Mouse (Mus musculus): ENCODE data around the gene Cwc15. TPM values are rescaled to one million over a fixed set of nuclear protein-coding genes. Genes with fewer than 3 reads are reported as not detected.

Gene Cwc15
- polyA plus RNA-seq, 1 experiment from 2014 or later, result 233 TPM

GRCm38 (mm10) chr9:14512633-14513445, 12.4 kb downstream of the Cwc15 start:
- H3K4me1 ChIP-seq (ENCODE audit: control insufficient read depth, insufficient read depth, low read length), result no peaks in the 10 kb centered on the region
- 74% methylated on average over 9 of the region's 9 CpGs for WGBS
- H3K36me3 ChIP-seq (replicated peaks; ENCODE audit: control insufficient read depth, insufficient read depth, low read depth, low read length), result peaks cover 3% of the 10 kb centered on the region; the same call in 1 of the 2 replicates

DNA sequence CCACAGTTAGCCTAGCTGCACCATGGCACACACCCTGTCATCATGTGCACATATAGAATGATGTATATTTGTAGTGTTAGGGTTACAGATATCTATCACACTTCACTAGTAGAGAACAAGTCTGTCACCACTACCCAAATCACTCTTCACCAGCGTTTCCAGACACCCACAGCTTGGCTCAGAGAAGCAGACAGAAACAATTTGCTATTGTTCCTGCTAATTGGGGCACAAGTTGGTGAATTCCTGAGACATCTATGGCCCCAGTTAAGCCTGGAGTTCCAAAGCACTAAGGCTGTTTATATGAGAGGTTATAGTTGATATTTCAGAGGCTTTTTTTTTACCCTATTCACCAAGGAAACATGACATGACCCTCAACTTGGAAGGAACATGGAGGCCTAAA, 16.9 kb downstream of the Cwc15 start:
- DNase-seq (ENCODE audit: low spot score), result no peak
- no peak overlapping the region for H3K4me2 ChIP-seq (ENCODE audit: low read depth, low read length)
- WGBS, result 47% methylated on average over 1 of the region's 1 CpGs
- no peak overlapping the region for H3K27ac ChIP-seq (replicated peaks; ENCODE audit: low read depth, low read length)
- no peaks in the 10 kb centered on the region for H3K9me3 ChIP-seq (replicated peaks; ENCODE audit: control insufficient read depth, low read length)
- H3K9ac ChIP-seq (replicated peaks; ENCODE audit: low read length), result no peak overlapping the region
- H3K36me3 ChIP-seq (replicated peaks; ENCODE audit: control insufficient read depth, insufficient read depth, low read depth, low read length), result no peaks in the 10 kb centered on the region
- no peak for ATAC-seq (replicated peaks; ENCODE audit: insufficient number of reproducible peaks, low FRiP score, low TSS enrichment, low read depth)
- no peaks in the 10 kb centered on the region for H3K27me3 ChIP-seq (ENCODE audit: control insufficient read depth, insufficient read depth, low read length)
- no peak overlapping the region for H3K4me3 ChIP-seq (ENCODE audit: low read depth, low read length)
- no peaks in the 10 kb centered on the region for H3K4me1 ChIP-seq (ENCODE audit: control insufficient read depth, insufficient read depth, low read length)

More at GRCm38 (mm10) chr9:14512633-14513445, 12.4 kb downstream of the Cwc15 start:
- Histone ChIP-seq H3K4me2 (ENCODE audit: low read depth, low read length) (no peak overlapping the region), H3K9me3 (replicated peaks; ENCODE audit: control insufficient read depth, low read length) (no peaks in the 10 kb centered on the region), H3K27ac (replicated peaks; ENCODE audit: low read depth, low read length) (no peak overlapping the region), H3K4me3 (ENCODE audit: low read depth, low read length) (no peak overlapping the region), H3K27me3 (ENCODE audit: control insufficient read depth, insufficient read depth, low read length) (no peaks in the 10 kb centered on the region), H3K9ac (replicated peaks; ENCODE audit: low read length) (no peak overlapping the region)
- DNase-seq (ENCODE audit: low spot score) (peak; percentile 74), ATAC-seq (replicated peaks; ENCODE audit: insufficient number of reproducible peaks, low FRiP score, low TSS enrichment, low read depth) (peak; percentile 72)

DNA sequence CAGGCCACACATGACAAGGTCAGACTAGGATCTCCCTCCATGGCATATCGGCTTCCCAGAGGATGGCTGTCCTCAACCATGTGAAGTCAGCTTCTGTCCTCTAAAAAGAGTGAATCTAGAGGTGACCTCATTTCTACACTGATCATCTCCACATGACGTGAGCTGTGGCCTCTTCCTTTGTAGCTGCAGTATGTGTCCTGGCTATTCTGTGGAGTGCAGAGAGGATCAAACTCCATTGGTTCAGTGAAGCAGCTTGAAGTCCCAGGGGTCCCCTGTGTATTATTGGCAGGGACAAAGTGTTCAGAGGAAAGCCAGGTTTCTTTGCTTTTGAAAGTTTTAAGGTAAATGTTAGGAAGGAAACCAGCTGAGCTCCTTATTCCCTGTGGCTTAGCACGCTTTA, 17.7 kb downstream of the Cwc15 start:
- no peaks in the 10 kb centered on the region for H3K9me3 ChIP-seq (replicated peaks; ENCODE audit: control insufficient read depth, low read length)
- ATAC-seq (replicated peaks; ENCODE audit: insufficient number of reproducible peaks, low FRiP score, low TSS enrichment, low read depth) (no peak), DNase-seq (ENCODE audit: low spot score) (no peak)
- H3K4me1 ChIP-seq (ENCODE audit: control insufficient read depth, insufficient read depth, low read length), result no peaks in the 10 kb centered on the region
- H3K36me3 ChIP-seq (replicated peaks; ENCODE audit: control insufficient read depth, insufficient read depth, low read depth, low read length), result no peaks in the 10 kb centered on the region
- 72% methylated on average over 3 of the region's 3 CpGs for WGBS
- no peak overlapping the region for H3K4me2 ChIP-seq (ENCODE audit: low read depth, low read length)
- H3K4me3 ChIP-seq (ENCODE audit: low read depth, low read length), result no peak overlapping the region
- H3K27ac ChIP-seq (replicated peaks; ENCODE audit: low read depth, low read length), result no peak overlapping the region
- H3K9ac ChIP-seq (replicated peaks; ENCODE audit: low read length), result no peak overlapping the region
- no peaks in the 10 kb centered on the region for H3K27me3 ChIP-seq (ENCODE audit: control insufficient read depth, insufficient read depth, low read length)

DNA sequence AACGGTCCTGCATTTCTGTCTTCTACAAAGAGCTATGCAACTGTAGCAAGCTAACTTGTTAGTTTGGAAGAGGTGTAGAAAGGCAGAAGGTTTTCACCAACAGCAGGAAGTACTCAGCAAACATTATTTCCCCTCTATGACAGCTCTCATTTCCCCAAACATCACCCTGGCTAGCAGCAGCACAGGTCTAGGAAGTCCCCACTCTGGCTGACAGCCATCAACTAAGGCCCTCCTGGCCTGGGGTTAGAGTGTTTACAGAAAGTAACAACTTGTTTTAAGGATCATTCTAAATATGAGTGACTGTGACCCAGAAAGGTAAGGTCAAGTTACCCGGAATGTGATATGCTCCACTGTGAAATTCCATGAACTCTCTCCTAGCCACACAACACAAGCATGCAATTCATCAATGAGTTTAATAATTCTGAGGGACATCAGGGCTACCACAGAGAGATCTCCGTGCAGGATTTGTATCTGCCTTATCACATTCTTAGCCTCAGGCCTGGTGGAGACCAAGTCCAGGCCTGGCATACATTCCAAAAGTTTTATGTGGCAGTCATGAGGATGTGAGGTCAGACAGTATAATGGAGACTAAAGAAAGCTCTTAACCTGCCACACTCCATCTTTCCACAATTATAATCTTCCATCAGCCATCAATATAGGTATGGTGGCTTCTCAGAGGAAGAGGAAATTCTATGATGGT, 20.7 kb downstream of the Cwc15 start:
- Histone ChIP-seq H3K27ac (replicated peaks; ENCODE audit: low read depth, low read length) (no peak overlapping the region), H3K4me1 (ENCODE audit: control insufficient read depth, insufficient read depth, low read length) (no peaks in the 10 kb centered on the region), H3K9ac (replicated peaks; ENCODE audit: low read length) (no peak overlapping the region), H3K4me3 (ENCODE audit: low read depth, low read length) (no peak overlapping the region), H3K27me3 (ENCODE audit: control insufficient read depth, insufficient read depth, low read length) (no peaks in the 10 kb centered on the region), H3K4me2 (ENCODE audit: low read depth, low read length) (no peak overlapping the region), H3K9me3 (replicated peaks; ENCODE audit: control insufficient read depth, low read length) (no peaks in the 10 kb centered on the region), H3K36me3 (replicated peaks; ENCODE audit: control insufficient read depth, insufficient read depth, low read depth, low read length) (no peaks in the 10 kb centered on the region)
- ATAC-seq (replicated peaks; ENCODE audit: insufficient number of reproducible peaks, low FRiP score, low TSS enrichment, low read depth) (no peak), DNase-seq (ENCODE audit: low spot score) (peak; percentile 25)
- 34% methylated on average over 3 of the region's 3 CpGs for WGBS

- no peaks in the 10 kb centered on the region for H3K4me1 ChIP-seq (ENCODE audit: control insufficient read depth, insufficient read depth, low read length)
- no peaks in the 10 kb centered on the region for H3K9me3 ChIP-seq (replicated peaks; ENCODE audit: control insufficient read depth, low read length)
- no peak overlapping the region for H3K9ac ChIP-seq (replicated peaks; ENCODE audit: low read length)
- H3K27ac ChIP-seq (replicated peaks; ENCODE audit: low read depth, low read length), result no peak overlapping the region
- DNase-seq (ENCODE audit: low spot score) (no peak), ATAC-seq (replicated peaks; ENCODE audit: insufficient number of reproducible peaks, low FRiP score, low TSS enrichment, low read depth) (no peak)
- H3K27me3 ChIP-seq (ENCODE audit: control insufficient read depth, insufficient read depth, low read length), result no peaks in the 10 kb centered on the region
- WGBS, result 43% methylated on average over 2 of the region's 2 CpGs
- H3K36me3 ChIP-seq (replicated peaks; ENCODE audit: control insufficient read depth, insufficient read depth, low read depth, low read length), result no peaks in the 10 kb centered on the region
- H3K4me2 ChIP-seq (ENCODE audit: low read depth, low read length), result no peak overlapping the region
- no peak overlapping the region for H3K4me3 ChIP-seq (ENCODE audit: low read depth, low read length)
Measured at GRCm38 (mm10) chr9:14521695-14522094, 21.3 kb downstream of the Cwc15 start.

DNA sequence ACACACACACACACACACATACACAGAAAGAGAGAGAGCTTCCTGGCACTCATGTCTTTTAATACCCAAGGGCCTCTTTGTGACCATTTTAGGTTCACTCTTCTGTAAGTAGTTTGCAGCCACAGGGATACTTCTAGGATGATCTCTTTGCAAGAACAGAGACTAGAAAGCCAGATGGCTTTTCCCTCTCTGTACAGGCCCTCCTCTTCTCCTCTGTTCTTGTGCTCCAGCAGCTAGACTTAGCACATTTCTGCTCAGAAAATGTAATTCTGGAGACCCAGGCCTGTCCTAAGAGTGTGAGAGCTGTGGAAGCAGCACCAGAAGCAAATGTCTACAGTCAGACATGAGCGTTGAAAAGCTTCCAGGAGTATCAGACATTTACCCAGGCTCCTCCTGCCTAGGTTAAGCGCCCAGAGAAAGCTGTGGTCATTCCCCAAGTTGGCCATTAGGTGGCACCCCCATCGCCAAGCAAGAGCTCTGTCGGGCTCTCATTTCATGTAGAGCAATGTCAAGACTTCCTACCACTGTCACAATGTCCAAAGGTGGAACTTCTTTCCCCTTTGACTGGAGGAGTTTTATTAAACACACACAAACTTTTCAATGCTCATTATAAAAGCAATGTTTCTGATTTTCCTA, 23.1 kb downstream of the Cwc15 start:
- WGBS, result 14% methylated on average over 4 of the region's 4 CpGs
- no peaks in the 10 kb centered on the region for H3K4me1 ChIP-seq (ENCODE audit: control insufficient read depth, insufficient read depth, low read length)
- H3K36me3 ChIP-seq (replicated peaks; ENCODE audit: control insufficient read depth, insufficient read depth, low read depth, low read length), result no peaks in the 10 kb centered on the region
- no peaks in the 10 kb centered on the region for H3K9me3 ChIP-seq (replicated peaks; ENCODE audit: control insufficient read depth, low read length)
- ATAC-seq (replicated peaks; ENCODE audit: insufficient number of reproducible peaks, low FRiP score, low TSS enrichment, low read depth) (no peak), DNase-seq (ENCODE audit: low spot score) (peak; percentile 81)
- no peak overlapping the region for H3K4me3 ChIP-seq (ENCODE audit: low read depth, low read length)
- no peaks in the 10 kb centered on the region for H3K27me3 ChIP-seq (ENCODE audit: control insufficient read depth, insufficient read depth, low read length)
- no peak overlapping the region for H3K27ac ChIP-seq (replicated peaks; ENCODE audit: low read depth, low read length)
- H3K9ac ChIP-seq (replicated peaks; ENCODE audit: low read length), result no peak overlapping the region
- H3K4me2 ChIP-seq (ENCODE audit: low read depth, low read length), result no peak overlapping the region

GRCm38 (mm10) chr9:14530004-14530403, 29.6 kb downstream of the Cwc15 start:
- WGBS, result 74% methylated on average over 5 of the region's 5 CpGs
- Histone ChIP-seq H3K4me1 (ENCODE audit: control insufficient read depth, insufficient read depth, low read length) (no peaks in the 10 kb centered on the region), H3K36me3 (replicated peaks; ENCODE audit: control insufficient read depth, insufficient read depth, low read depth, low read length) (no peaks in the 10 kb centered on the region), H3K27ac (replicated peaks; ENCODE audit: low read depth, low read length) (no peak overlapping the region), H3K27me3 (ENCODE audit: control insufficient read depth, insufficient read depth, low read length) (no peaks in the 10 kb centered on the region), H3K9ac (replicated peaks; ENCODE audit: low read length) (no peak overlapping the region), H3K4me2 (ENCODE audit: low read depth, low read length) (no peak overlapping the region), H3K4me3 (ENCODE audit: low read depth, low read length) (no peak overlapping the region), H3K9me3 (replicated peaks; ENCODE audit: control insufficient read depth, low read length) (no peaks in the 10 kb centered on the region)
- ATAC-seq (replicated peaks; ENCODE audit: insufficient number of reproducible peaks, low FRiP score, low TSS enrichment, low read depth) (no peak), DNase-seq (ENCODE audit: low spot score) (no peak)

GRCm38 (mm10) chr9:14532283-14532682, 31.9 kb downstream of the Cwc15 start:
- peak; percentile 13 for DNase-seq (ENCODE audit: low spot score)
- WGBS, result 35% methylated on average over 3 of the region's 3 CpGs

More at GRCm38 (mm10) chr9:14532283-14532682, 31.9 kb downstream of the Cwc15 start:
- Histone ChIP-seq H3K9ac (replicated peaks; ENCODE audit: low read length) (no peak overlapping the region), H3K9me3 (replicated peaks; ENCODE audit: control insufficient read depth, low read length) (no peaks in the 10 kb centered on the region), H3K27ac (replicated peaks; ENCODE audit: low read depth, low read length) (no peak overlapping the region), H3K4me3 (ENCODE audit: low read depth, low read length) (no peak overlapping the region), H3K4me1 (ENCODE audit: control insufficient read depth, insufficient read depth, low read length) (no peaks in the 10 kb centered on the region), H3K27me3 (ENCODE audit: control insufficient read depth, insufficient read depth, low read length) (no peaks in the 10 kb centered on the region), H3K4me2 (ENCODE audit: low read depth, low read length) (no peak overlapping the region), H3K36me3 (replicated peaks; ENCODE audit: control insufficient read depth, insufficient read depth, low read depth, low read length) (no peaks in the 10 kb centered on the region)
- ATAC-seq (replicated peaks; ENCODE audit: insufficient number of reproducible peaks, low FRiP score, low TSS enrichment, low read depth), result no peak; the same call in 1 of the 2 replicates
